Mouse (Mus musculus) cerebellum, adult 2 months (tissue): ENCODE data around the gene 1110032A03Rik. TPM values are rescaled to one million over a fixed set of nuclear protein-coding genes. Genes with fewer than 3 reads are reported as not detected.

Experiments
- DNase-seq, 2 experiments: peaks; one replicate each; pipeline ENCODE4 v3.0.0; 2021
- H3K27ac ChIP-seq: fragments of 200-500 bp; 2 replicates; pipeline ENCODE4 v1.5.1; 2012; ENCODE audit warnings: low read length, control low read depth, inconsistent platforms; ENCODE audit not compliant: insufficient read depth
- H3K27me3 ChIP-seq: fragments of 200-500 bp; 2 replicates; pipeline ENCODE4 v1.6.1; 2012; ENCODE audit warnings: inconsistent platforms, mild to moderate bottlenecking, low read length, moderate library complexity; ENCODE audit not compliant: control insufficient read depth, insufficient read depth
- H3K4me1 ChIP-seq: fragments of 200-500 bp; 2 replicates; pipeline ENCODE4 v1.6.1; 2011; ENCODE audit warnings: low read length; ENCODE audit not compliant: control insufficient read depth, insufficient read depth
- H3K4me3 ChIP-seq: fragments of 200-500 bp; replicated peaks from 2 replicates; pipeline ENCODE3; 2011; ENCODE audit warnings: mild to moderate bottlenecking, low read depth, low read length, control low read depth; ENCODE audit not compliant: insufficient read depth
- CTCF ChIP-seq: fragments of 200-500 bp; IDR thresholded peaks from 2 replicates; pipeline ENCODE4 v1.5.1; 2011; ENCODE audit warnings: low read depth, mild to moderate bottlenecking, control low read depth, low read length, moderate library complexity, borderline replicate concordance; ENCODE audit not compliant: insufficient read depth
- POLR2A ChIP-seq: fragments of 200-500 bp; IDR thresholded peaks from 2 replicates; pipeline ENCODE4 v1.6.1; 2011; ENCODE audit warnings: low read length, control low read depth, borderline replicate concordance; ENCODE audit not compliant: insufficient read depth
- WGBS: fragments of 180-500 bp; shearing (Covaris S2); methylation state at CpG from one replicate; pipeline ENCODE4 v1.1.7; 2018; 5-methylcytosine and 5-hydroxymethylcytosine counted together
- polyA plus RNA-seq: library from polyadenylated mRNA; depleted of rRNA; stranded (reverse); fragments of >200 nt; gene quantifications from 2 replicates; pipeline ENCODE4 v1.2.3, GENCODE M21; 2012; rRNA removed

The 1110032A03Rik gene
- polyA plus RNA-seq = 84.5 and 87.8 TPM in 2 replicates

GRCm38 (mm10) chr9:50774991-50775612 is at the start of gene 1110032A03Rik, which contains the start of gene Alg9:
Gene 1110032A03Rik, minus strand, starts transcription at chr9:50775520.
Gene Alg9, plus strand, starts transcription at chr9:50775019.
- no peak for TF ChIP-seq CTCF
- peak; percentile 31; the same call in 1 of the 2 replicates for TF ChIP-seq POLR2A
- DNase-seq = peak; percentile 90 to 95
- peak within 1 kb of the TSS; percentile 78 for H3K27ac ChIP-seq
- peak within 1 kb of the TSS; percentile 61 for H3K4me3 ChIP-seq
- H3K4me1 ChIP-seq = peaks cover 8% of the 10 kb centered on the region; the same call in 1 of the 2 replicates
- no peaks in the 10 kb centered on the region for H3K27me3 ChIP-seq
- WGBS = under 1% methylated on average over 43 of the region's 51 CpGs

- no peak for DNase-seq
- TF ChIP-seq POLR2A (no peak), CTCF (no peak)
- 91% methylated on average over 11 of the region's 11 CpGs for WGBS
- Histone ChIP-seq H3K27ac (no peak overlapping the region), H3K4me3 (no peak overlapping the region), H3K4me1 (no peaks in the 10 kb centered on the region), H3K27me3 (no peaks in the 10 kb centered on the region)
Observed at GRCm38 (mm10) chr9:50823779-50824453, 48.6 kb upstream of the 1110032A03Rik start.

- Histone ChIP-seq H3K27ac (no peak overlapping the region), H3K4me3 (no peak overlapping the region), H3K4me1 (no peaks in the 10 kb centered on the region), H3K27me3 (no peaks in the 10 kb centered on the region)
- TF ChIP-seq POLR2A (no peak), CTCF (no peak)
- no peak for DNase-seq
- WGBS = 92% methylated on average over 5 of the region's 5 CpGs
Observed at GRCm38 (mm10) chr9:50822216-50822615, 46.9 kb upstream of the 1110032A03Rik start.

GRCm38 (mm10) chr9:50821651-50822050 is 46.3 kb upstream of the 1110032A03Rik start:
- Histone ChIP-seq H3K4me1 (no peaks in the 10 kb centered on the region), H3K27me3 (no peaks in the 10 kb centered on the region), H3K4me3 (no peak overlapping the region), H3K27ac (no peak overlapping the region)
- TF ChIP-seq POLR2A = no peak
- TF ChIP-seq CTCF = no peak
- no peak for DNase-seq
- WGBS = 94% methylated on average over 6 of the region's 6 CpGs

- DNase-seq = no peak
- Histone ChIP-seq H3K4me1 (no peaks in the 10 kb centered on the region), H3K4me3 (no peak overlapping the region), H3K27me3 (no peaks in the 10 kb centered on the region), H3K27ac (no peak overlapping the region)
- 85% methylated on average over 6 of the region's 6 CpGs for WGBS
- TF ChIP-seq POLR2A = no peak
- TF ChIP-seq CTCF = no peak
Observed at GRCm38 (mm10) chr9:50819716-50820115, 44.4 kb upstream of the 1110032A03Rik start.

GRCm38 (mm10) chr9:50818050-50818449 is 42.7 kb upstream of the 1110032A03Rik start:
- no peak for DNase-seq
- H3K27me3 ChIP-seq = no peaks in the 10 kb centered on the region
- H3K4me3 ChIP-seq = no peak overlapping the region
- TF ChIP-seq CTCF (no peak), POLR2A (no peak)
- H3K4me1 ChIP-seq = no peaks in the 10 kb centered on the region
- no peak overlapping the region for H3K27ac ChIP-seq
- 95% methylated on average over 6 of the region's 6 CpGs for WGBS

- no peaks in the 10 kb centered on the region for H3K27me3 ChIP-seq
- H3K27ac ChIP-seq = no peak overlapping the region
- WGBS = 98% methylated on average over 1 of the region's 1 CpGs
- TF ChIP-seq CTCF (no peak), POLR2A (no peak)
- no peak overlapping the region for H3K4me3 ChIP-seq
- no peak for DNase-seq
- H3K4me1 ChIP-seq = no peaks in the 10 kb centered on the region
Observed at GRCm38 (mm10) chr9:50816512-50816911, 41.2 kb upstream of the 1110032A03Rik start.

- no peak for TF ChIP-seq POLR2A
- no peak for TF ChIP-seq CTCF
- H3K27me3 ChIP-seq = no peaks in the 10 kb centered on the region
- no peak overlapping the region for H3K27ac ChIP-seq
- DNase-seq = no peak
- H3K4me1 ChIP-seq = no peaks in the 10 kb centered on the region
- 96% methylated on average over 4 of the region's 4 CpGs for WGBS
- no peak overlapping the region for H3K4me3 ChIP-seq
Observed at GRCm38 (mm10) chr9:50815666-50816065, 40.3 kb upstream of the 1110032A03Rik start.
